Mouse (Mus musculus): ENCODE data around the gene Alg13. TPM values are rescaled to one million over a fixed set of nuclear protein-coding genes. Genes with fewer than 3 reads are reported as not detected.
A peak's percentile ranks its signal among the peaks of the same experiment; 100 is the strongest.

The Alg13 gene
- polyA plus RNA-seq (2015; fragmentation: Nextera tagmentation; extraction: Ambion mirVana) = 15.4 and 18.0 TPM in 2 replicates

DNA sequence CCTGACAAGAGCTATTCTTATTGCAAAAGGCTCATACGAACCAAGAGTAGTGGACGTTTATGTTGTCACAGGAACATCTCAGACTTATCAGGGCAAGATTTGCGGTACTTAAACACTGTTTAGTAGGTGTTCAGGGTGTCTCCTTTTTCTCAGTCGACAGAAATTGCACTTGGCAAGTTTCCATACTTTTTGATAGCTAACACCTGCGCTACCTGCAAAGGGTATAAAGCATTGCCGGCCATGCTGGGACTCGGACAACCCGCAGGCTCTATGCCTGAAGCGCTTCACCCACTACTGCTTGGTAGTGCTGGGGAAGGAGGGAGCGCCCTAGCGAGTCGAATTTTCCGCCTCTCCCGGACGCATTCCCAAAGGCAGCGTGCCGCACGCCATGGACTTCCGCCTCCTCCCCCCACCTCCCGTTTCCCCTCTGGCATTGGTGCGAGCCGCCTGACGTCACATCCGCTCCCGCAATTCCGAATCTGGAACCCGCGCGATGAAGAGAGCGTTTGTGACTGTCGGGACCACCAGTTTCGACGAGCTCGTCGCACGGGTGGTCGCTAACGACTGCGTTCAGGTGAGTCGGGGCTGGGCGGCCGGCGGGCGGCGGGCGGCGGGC lies at the start of gene Alg13:
Gene Alg13, plus strand, starts transcription at position 257 of the 616 bp plus-strand sequence.
- no peaks in the 10 kb centered on the region for H3K27me3 ChIP-seq (replicated peaks)
- peak; percentile 87 for ATAC-seq (ENCODE audit: insufficient read depth, low FRiP score, low read depth)

GRCm38 (mm10) chrX:144268606-144269005 lies 49.0 kb upstream of the Alg13 start:
- Histone ChIP-seq H3K9ac (no peak overlapping the region), H3K27me3 (replicated peaks) (no peaks in the 10 kb centered on the region), H3K27ac (no peak overlapping the region), H3K4me2 (no peak overlapping the region), H3K36me3 (no peaks in the 10 kb centered on the region), H3K4me3 (replicated peaks) (no peak overlapping the region), H3K9me3 (no peaks in the 10 kb centered on the region), H3K4me1 (no peaks in the 10 kb centered on the region)
- no peak for ATAC-seq (ENCODE audit: insufficient read depth, low FRiP score, low read depth)
- WGBS = 68% methylated on average over 1 of the region's 1 CpGs

More for the DNA sequence above, at the start of gene Alg13:
- Histone ChIP-seq H3K9me3 (no peaks in the 10 kb centered on the region), H3K4me3 (replicated peaks) (peak within 1 kb of the TSS; percentile 62), H3K27ac (peak within 1 kb of the TSS; percentile 63), H3K36me3 (no peaks in the 10 kb centered on the region), H3K4me2 (peak within 1 kb of the TSS; percentile 73), H3K4me1 (0 out of 2 replicates have a peak, but pooled peaks cover 3% of the 10 kb centered on the region), H3K9ac (peak within 1 kb of the TSS; percentile 44)
- WGBS = 12% methylated on average over 47 of the region's 47 CpGs

GRCm38 (mm10) chrX:144301476-144301875 lies 16.1 kb upstream of the Alg13 start:
- no peak for ATAC-seq (ENCODE audit: insufficient read depth, low FRiP score, low read depth)

GRCm38 (mm10) chrX:144305659-144306058 lies 11.9 kb upstream of the Alg13 start:
- 81% methylated on average over 2 of the region's 2 CpGs for WGBS
- Histone ChIP-seq H3K9me3 (no peaks in the 10 kb centered on the region), H3K36me3 (no peaks in the 10 kb centered on the region), H3K4me3 (replicated peaks) (no peak overlapping the region), H3K9ac (no peak overlapping the region), H3K4me2 (no peak overlapping the region), H3K4me1 (no peaks in the 10 kb centered on the region), H3K27me3 (replicated peaks) (no peaks in the 10 kb centered on the region), H3K27ac (no peak overlapping the region)
- no peak for ATAC-seq (ENCODE audit: insufficient read depth, low FRiP score, low read depth)

More at GRCm38 (mm10) chrX:144301476-144301875, 16.1 kb upstream of the Alg13 start:
- Histone ChIP-seq H3K27ac (no peak overlapping the region), H3K36me3 (no peaks in the 10 kb centered on the region), H3K9me3 (no peaks in the 10 kb centered on the region), H3K4me1 (no peaks in the 10 kb centered on the region), H3K4me2 (no peak overlapping the region), H3K27me3 (replicated peaks) (no peaks in the 10 kb centered on the region), H3K4me3 (replicated peaks) (no peak overlapping the region), H3K9ac (no peak overlapping the region)
- 77% methylated on average over 2 of the region's 2 CpGs for WGBS

GRCm38 (mm10) chrX:144314041-144314440 lies 3.6 kb upstream of the Alg13 start:
- Histone ChIP-seq H3K9ac (no peak overlapping the region), H3K4me1 (no peaks in the 10 kb centered on the region), H3K27ac (no peak overlapping the region), H3K27me3 (replicated peaks) (no peaks in the 10 kb centered on the region), H3K36me3 (no peaks in the 10 kb centered on the region), H3K9me3 (no peaks in the 10 kb centered on the region), H3K4me3 (replicated peaks) (no peak overlapping the region), H3K4me2 (no peak overlapping the region)
- ATAC-seq (ENCODE audit: insufficient read depth, low FRiP score, low read depth) = no peak
- 42% methylated on average over 2 of the region's 2 CpGs for WGBS

DNA sequence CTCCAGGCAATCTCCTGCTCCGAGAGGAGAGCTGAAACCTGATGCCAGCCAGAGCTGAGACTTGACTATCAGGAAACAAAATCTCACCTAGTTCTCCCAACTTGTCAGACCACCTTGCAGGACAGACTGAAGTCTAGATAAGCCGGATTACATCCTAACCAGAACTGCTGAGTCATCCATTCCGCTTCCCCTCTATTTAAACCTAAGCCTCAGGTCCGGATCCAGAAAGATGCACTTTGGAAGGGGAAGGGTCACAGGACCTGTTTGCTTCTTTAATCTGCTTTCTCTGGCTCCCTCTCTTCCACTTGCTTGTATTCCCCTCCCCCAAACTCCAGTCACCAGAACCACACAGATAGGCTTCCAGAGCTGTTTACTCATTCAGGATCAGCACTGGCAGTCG lies 2.6 kb upstream of the Alg13 start:
- Histone ChIP-seq H3K36me3 (no peaks in the 10 kb centered on the region), H3K27ac (no peak overlapping the region), H3K9me3 (no peaks in the 10 kb centered on the region), H3K4me2 (no peak overlapping the region), H3K9ac (no peak overlapping the region), H3K4me1 (0 out of 2 replicates have a peak, but pooled peaks cover 3% of the 10 kb centered on the region), H3K4me3 (replicated peaks) (no peak overlapping the region), H3K27me3 (replicated peaks) (no peaks in the 10 kb centered on the region)
- no peak for ATAC-seq (ENCODE audit: insufficient read depth, low FRiP score, low read depth)
- WGBS = 23% methylated on average over 5 of the region's 5 CpGs

DNA sequence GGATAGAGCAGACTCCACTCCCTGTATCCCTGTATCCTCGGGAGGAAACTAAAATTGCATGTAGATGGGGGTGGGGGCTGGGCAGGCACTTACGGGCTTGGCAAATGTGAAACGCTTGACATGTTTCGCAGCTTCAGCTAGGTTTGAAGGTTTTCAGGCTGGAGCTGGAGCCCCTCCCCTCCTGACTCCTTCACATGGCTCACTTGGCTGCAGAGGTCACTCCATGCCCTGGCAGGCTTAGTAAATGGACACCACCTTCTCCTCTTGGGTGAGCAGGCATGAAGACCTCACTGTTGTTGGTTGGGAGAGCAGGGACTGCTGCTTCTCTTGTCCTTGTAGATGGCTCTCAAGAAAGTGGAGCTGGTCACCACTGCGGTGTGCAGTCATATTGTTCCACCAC lies 1.6 kb upstream of the Alg13 start:
- Histone ChIP-seq H3K27me3 (replicated peaks) (no peaks in the 10 kb centered on the region), H3K36me3 (no peaks in the 10 kb centered on the region), H3K4me1 (0 out of 2 replicates have a peak, but pooled peaks cover 3% of the 10 kb centered on the region), H3K9ac (no peak overlapping the region), H3K4me3 (replicated peaks) (no peak overlapping the region), H3K4me2 (no peak overlapping the region), H3K9me3 (no peaks in the 10 kb centered on the region), H3K27ac (no peak overlapping the region)
- ATAC-seq (ENCODE audit: insufficient read depth, low FRiP score, low read depth) = no peak
- 65% methylated on average over 5 of the region's 5 CpGs for WGBS

- Histone ChIP-seq H3K4me1 (0 out of 2 replicates have a peak, but pooled peaks cover 3% of the 10 kb centered on the region), H3K9ac (peak overlapping the region; percentile 44), H3K9me3 (no peaks in the 10 kb centered on the region), H3K27ac (peak overlapping the region; percentile 63), H3K27me3 (replicated peaks) (no peaks in the 10 kb centered on the region), H3K4me3 (replicated peaks) (peak overlapping the region; percentile 62), H3K36me3 (no peaks in the 10 kb centered on the region), H3K4me2 (peak overlapping the region; percentile 73)
- peak; percentile 59 for ATAC-seq (ENCODE audit: insufficient read depth, low FRiP score, low read depth)
- WGBS = 17% methylated on average over 47 of the region's 53 CpGs
Measured at GRCm38 (mm10) chrX:144318164-144318979, 768 bp downstream of the Alg13 start.

- no peak overlapping the region for H3K4me3 ChIP-seq (replicated peaks)
- no peaks in the 10 kb centered on the region for H3K27me3 ChIP-seq (replicated peaks)
- peak overlapping the region; percentile 73 for H3K4me2 ChIP-seq
- 0 out of 2 replicates have a peak, but pooled peaks cover 3% of the 10 kb centered on the region for H3K4me1 ChIP-seq
- no peaks in the 10 kb centered on the region for H3K36me3 ChIP-seq
- ATAC-seq (ENCODE audit: insufficient read depth, low FRiP score, low read depth) = no peak
- H3K9me3 ChIP-seq = no peaks in the 10 kb centered on the region
- H3K9ac ChIP-seq = no peak overlapping the region
- WGBS = 29% methylated on average over 9 of the region's 9 CpGs
- no peak overlapping the region for H3K27ac ChIP-seq
Measured at GRCm38 (mm10) chrX:144319366-144319765, 1.8 kb downstream of the Alg13 start.

- ATAC-seq (ENCODE audit: insufficient read depth, low FRiP score, low read depth) = no peak
Measured at GRCm38 (mm10) chrX:144325375-144325774, 7.8 kb downstream of the Alg13 start.

GRCm38 (mm10) chrX:144335332-144336015 lies 17.9 kb downstream of the Alg13 start:
- no peaks in the 10 kb centered on the region for H3K9me3 ChIP-seq
- no peak overlapping the region for H3K4me2 ChIP-seq
- no peaks in the 10 kb centered on the region for H3K27me3 ChIP-seq (replicated peaks)
- no peak for ATAC-seq (ENCODE audit: insufficient read depth, low FRiP score, low read depth)
- no peak overlapping the region for H3K4me3 ChIP-seq (replicated peaks)
- WGBS = 62% methylated on average over 8 of the region's 8 CpGs
- H3K36me3 ChIP-seq = no peaks in the 10 kb centered on the region
- no peak overlapping the region for H3K9ac ChIP-seq
- H3K27ac ChIP-seq = no peak overlapping the region
- H3K4me1 ChIP-seq = no peaks in the 10 kb centered on the region

More at GRCm38 (mm10) chrX:144325375-144325774, 7.8 kb downstream of the Alg13 start:
- Histone ChIP-seq H3K4me3 (replicated peaks) (no peak overlapping the region), H3K9ac (no peak overlapping the region), H3K27ac (no peak overlapping the region), H3K27me3 (replicated peaks) (no peaks in the 10 kb centered on the region), H3K4me1 (no peaks in the 10 kb centered on the region), H3K36me3 (no peaks in the 10 kb centered on the region), H3K9me3 (no peaks in the 10 kb centered on the region), H3K4me2 (no peak overlapping the region)

GRCm38 (mm10) chrX:144337938-144338337 lies 20.3 kb downstream of the Alg13 start:
- no peak overlapping the region for H3K4me2 ChIP-seq
- H3K27me3 ChIP-seq (replicated peaks) = no peaks in the 10 kb centered on the region
- no peaks in the 10 kb centered on the region for H3K4me1 ChIP-seq
- H3K36me3 ChIP-seq = no peaks in the 10 kb centered on the region
- no peak overlapping the region for H3K4me3 ChIP-seq (replicated peaks)
- H3K9ac ChIP-seq = no peak overlapping the region
- H3K27ac ChIP-seq = no peak overlapping the region
- no peak for ATAC-seq (ENCODE audit: insufficient read depth, low FRiP score, low read depth)
- H3K9me3 ChIP-seq = no peaks in the 10 kb centered on the region

Measured in stomach, embryonic 15.5 days (tissue).